Mouse (Mus musculus): ENCODE data around the gene Rptor. TPM values are rescaled to one million over a fixed set of nuclear protein-coding genes. Genes with fewer than 3 reads are reported as not detected.

The Rptor gene
- polyA plus RNA-seq, 1 experiment from 2014 or later, result 14.6 TPM

DNA sequence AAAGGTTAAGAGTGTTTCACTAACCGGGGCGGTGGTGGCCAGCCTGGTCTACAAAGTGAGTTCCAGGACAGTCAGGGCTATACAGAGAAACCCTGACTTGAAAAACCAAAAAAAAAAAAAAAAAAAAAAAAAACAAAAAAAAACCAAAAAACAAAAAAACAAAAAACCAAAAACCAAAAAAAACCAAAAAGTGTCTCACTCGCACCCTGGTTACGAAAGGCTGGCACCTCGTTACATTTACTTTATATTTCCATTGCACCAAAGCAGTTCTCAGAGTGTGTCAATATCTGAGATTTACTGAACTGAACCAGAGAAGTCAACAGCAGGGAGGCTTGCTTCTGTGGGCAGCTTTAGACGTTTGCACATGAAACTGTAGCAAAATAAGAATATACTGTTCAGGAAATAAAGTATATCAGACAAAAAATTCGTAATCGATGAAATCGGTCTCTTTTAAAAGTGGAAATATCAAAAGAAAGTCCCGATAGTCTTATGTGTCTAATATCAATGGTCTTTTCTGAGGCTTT, 466 bp upstream of the Rptor start:
- no peak overlapping the region; the same call in none of the 2 replicates for H3K27ac ChIP-seq (ENCODE audit: low read depth)
- peak; percentile 39 for DNase-seq
- WGBS, result 33% methylated on average over 10 of the region's 10 CpGs
- no peaks in the 10 kb centered on the region for H3K27me3 ChIP-seq (ENCODE audit: insufficient read depth, low read length)
- peak overlapping the region; percentile 100 for H3K4me3 ChIP-seq (ENCODE audit: low read depth, low read length)
- TF ChIP-seq CTCF (IDR thresholded peaks at IDR 0.05; ENCODE audit: low read depth), result no peak
- ATAC-seq (ENCODE audit: insufficient read depth), result no peak
- H3K9ac ChIP-seq, result peak overlapping the region; percentile 98; the same call in 1 of the 2 replicates
- peak overlapping the region; percentile 73 for H3K4me2 ChIP-seq
- H3K9me3 ChIP-seq (ENCODE audit: low read depth, low read length), result no peaks in the 10 kb centered on the region
- 0 out of 2 replicates have a peak, but pooled peaks cover 5% of the 10 kb centered on the region for H3K36me3 ChIP-seq (ENCODE audit: insufficient read depth)
- H3K4me1 ChIP-seq (ENCODE audit: insufficient read depth), result no peaks in the 10 kb centered on the region

- H3K27me3 ChIP-seq (ENCODE audit: insufficient read depth, low read length), result no peaks in the 10 kb centered on the region
- peak overlapping the region; percentile 73 for H3K4me2 ChIP-seq
- no peak for TF ChIP-seq CTCF (IDR thresholded peaks at IDR 0.05; ENCODE audit: low read depth)
- 0 out of 2 replicates have a peak, but pooled peaks cover 14% of the 10 kb centered on the region for H3K36me3 ChIP-seq (ENCODE audit: insufficient read depth)
- WGBS, result under 1% methylated on average over 30 of the region's 30 CpGs
- peak overlapping the region; percentile 98 for H3K9ac ChIP-seq
- peak overlapping the region; percentile 100 for H3K4me3 ChIP-seq (ENCODE audit: low read depth, low read length)
- no peak for ATAC-seq (ENCODE audit: insufficient read depth)
- no peaks in the 10 kb centered on the region for H3K4me1 ChIP-seq (ENCODE audit: insufficient read depth)
- H3K9me3 ChIP-seq (ENCODE audit: low read depth, low read length), result no peaks in the 10 kb centered on the region
- peak; percentile 22 for DNase-seq
- peak overlapping the region; percentile 84 for H3K27ac ChIP-seq (ENCODE audit: low read depth)
Observed at GRCm38 (mm10) chr11:119603527-119603905, 811 bp downstream of the Rptor start.

- no peak overlapping the region for H3K4me3 ChIP-seq (ENCODE audit: low read depth, low read length)
- H3K4me2 ChIP-seq, result no peak overlapping the region
- no peak for TF ChIP-seq CTCF (IDR thresholded peaks at IDR 0.05; ENCODE audit: low read depth)
- H3K4me1 ChIP-seq (ENCODE audit: insufficient read depth), result no peaks in the 10 kb centered on the region
- H3K9ac ChIP-seq, result no peak overlapping the region
- H3K9me3 ChIP-seq (ENCODE audit: low read depth, low read length), result no peaks in the 10 kb centered on the region
- WGBS, result 93% methylated on average over 5 of the region's 5 CpGs
- no peaks in the 10 kb centered on the region for H3K27me3 ChIP-seq (ENCODE audit: insufficient read depth, low read length)
- no peak overlapping the region for H3K27ac ChIP-seq (ENCODE audit: low read depth)
- no peak for ATAC-seq (ENCODE audit: insufficient read depth)
- no peak for DNase-seq
- H3K36me3 ChIP-seq (ENCODE audit: insufficient read depth), result 0 out of 2 replicates have a peak, but pooled peaks cover 14% of the 10 kb centered on the region
Observed at GRCm38 (mm10) chr11:119607464-119607863, 4.8 kb downstream of the Rptor start.

DNA sequence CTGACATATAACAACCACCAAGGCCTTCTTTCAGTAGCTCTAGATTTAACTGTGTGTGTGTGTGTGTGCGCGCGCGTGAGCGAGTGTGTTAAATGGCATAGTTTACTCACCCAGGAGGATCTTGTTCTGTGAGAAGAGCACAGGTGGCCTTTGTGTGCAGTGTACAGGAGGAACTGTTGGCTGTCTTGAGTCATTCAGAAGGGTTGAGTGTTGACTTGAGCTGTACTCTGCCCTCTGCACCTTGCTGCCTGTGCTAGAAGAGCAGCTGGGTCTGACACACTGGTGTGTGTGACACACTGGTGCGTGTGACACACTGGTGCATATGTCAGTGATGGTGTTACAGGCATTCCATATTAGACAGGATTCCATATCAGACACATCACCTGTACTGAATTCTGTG, 8.8 kb downstream of the Rptor start:
- no peaks in the 10 kb centered on the region for H3K9me3 ChIP-seq (ENCODE audit: low read depth, low read length)
- ATAC-seq (ENCODE audit: insufficient read depth) (no peak), DNase-seq (no peak)
- 91% methylated on average over 6 of the region's 6 CpGs for WGBS
- no peaks in the 10 kb centered on the region for H3K27me3 ChIP-seq (ENCODE audit: insufficient read depth, low read length)
- H3K4me1 ChIP-seq (ENCODE audit: insufficient read depth), result no peaks in the 10 kb centered on the region
- no peak overlapping the region for H3K27ac ChIP-seq (ENCODE audit: low read depth)
- H3K9ac ChIP-seq, result no peak overlapping the region
- no peak for TF ChIP-seq CTCF (IDR thresholded peaks at IDR 0.05; ENCODE audit: low read depth)
- 0 out of 2 replicates have a peak, but pooled peaks cover 14% of the 10 kb centered on the region for H3K36me3 ChIP-seq (ENCODE audit: insufficient read depth)
- no peak overlapping the region for H3K4me2 ChIP-seq
- H3K4me3 ChIP-seq (ENCODE audit: low read depth, low read length), result no peak overlapping the region

GRCm38 (mm10) chr11:119612179-119612578, 9.5 kb downstream of the Rptor start:
- H3K27ac ChIP-seq (ENCODE audit: low read depth), result no peak overlapping the region
- ATAC-seq (ENCODE audit: insufficient read depth) (no peak), DNase-seq (no peak)
- H3K4me2 ChIP-seq, result no peak overlapping the region
- no peak overlapping the region for H3K4me3 ChIP-seq (ENCODE audit: low read depth, low read length)
- TF ChIP-seq CTCF (IDR thresholded peaks at IDR 0.05; ENCODE audit: low read depth), result no peak
- H3K9ac ChIP-seq, result no peak overlapping the region
- WGBS, result 75% methylated on average over 3 of the region's 3 CpGs
- no peaks in the 10 kb centered on the region for H3K27me3 ChIP-seq (ENCODE audit: insufficient read depth, low read length)
- 0 out of 2 replicates have a peak, but pooled peaks cover 10% of the 10 kb centered on the region for H3K36me3 ChIP-seq (ENCODE audit: insufficient read depth)
- H3K9me3 ChIP-seq (ENCODE audit: low read depth, low read length), result no peaks in the 10 kb centered on the region
- H3K4me1 ChIP-seq (ENCODE audit: insufficient read depth), result no peaks in the 10 kb centered on the region

GRCm38 (mm10) chr11:119615087-119615486, 12.4 kb downstream of the Rptor start:
- 81% methylated on average over 7 of the region's 7 CpGs for WGBS

DNA sequence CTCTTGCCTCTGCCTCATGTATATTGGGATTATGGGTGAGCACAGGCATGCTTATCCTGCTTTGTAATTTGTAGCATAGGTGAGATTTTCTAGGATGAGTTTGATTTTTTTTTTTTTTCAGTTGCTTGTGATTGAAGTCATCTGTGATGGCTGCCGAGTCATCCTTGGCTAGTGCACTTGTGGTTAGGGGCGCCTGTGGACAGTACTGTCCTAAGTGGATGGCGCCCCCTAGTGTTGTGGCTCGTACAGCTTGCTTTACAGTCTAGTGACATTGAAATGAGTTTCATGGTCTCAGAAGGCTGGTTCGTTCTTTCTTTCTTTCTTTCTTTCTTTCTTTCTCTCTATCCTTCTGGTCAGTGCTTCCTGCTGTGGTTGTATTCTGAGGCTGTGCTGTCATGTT, 16.1 kb downstream of the Rptor start:
- 45% methylated on average over 5 of the region's 5 CpGs for WGBS
- DNase-seq (peak; percentile 79), ATAC-seq (ENCODE audit: insufficient read depth) (no peak)
- no peaks in the 10 kb centered on the region for H3K36me3 ChIP-seq (ENCODE audit: insufficient read depth)
- no peaks in the 10 kb centered on the region for H3K9me3 ChIP-seq (ENCODE audit: low read depth, low read length)
- H3K4me1 ChIP-seq (ENCODE audit: insufficient read depth), result no peaks in the 10 kb centered on the region
- peak; percentile 70 for TF ChIP-seq CTCF (IDR thresholded peaks at IDR 0.05; ENCODE audit: low read depth)
- H3K4me3 ChIP-seq (ENCODE audit: low read depth, low read length), result no peak overlapping the region
- H3K27ac ChIP-seq (ENCODE audit: low read depth), result no peak overlapping the region
- H3K9ac ChIP-seq, result no peak overlapping the region
- H3K27me3 ChIP-seq (ENCODE audit: insufficient read depth, low read length), result no peaks in the 10 kb centered on the region
- no peak overlapping the region for H3K4me2 ChIP-seq

More at GRCm38 (mm10) chr11:119615087-119615486, 12.4 kb downstream of the Rptor start:
- no peak for TF ChIP-seq CTCF (IDR thresholded peaks at IDR 0.05; ENCODE audit: low read depth)
- Histone ChIP-seq H3K9me3 (ENCODE audit: low read depth, low read length) (no peaks in the 10 kb centered on the region), H3K4me2 (no peak overlapping the region), H3K36me3 (ENCODE audit: insufficient read depth) (no peaks in the 10 kb centered on the region), H3K27ac (ENCODE audit: low read depth) (no peak overlapping the region), H3K4me1 (ENCODE audit: insufficient read depth) (no peaks in the 10 kb centered on the region), H3K9ac (no peak overlapping the region), H3K27me3 (ENCODE audit: insufficient read depth, low read length) (no peaks in the 10 kb centered on the region), H3K4me3 (ENCODE audit: low read depth, low read length) (no peak overlapping the region)
- DNase-seq (no peak), ATAC-seq (ENCODE audit: insufficient read depth) (no peak)
